Mouse (Mus musculus) megakaryocyte-erythroid progenitor cell, adult 5-6 weeks (primary cell): ENCODE measurements around the gene Pus3. TPM values are rescaled to one million over a fixed set of nuclear protein-coding genes. Genes with fewer than 3 reads are reported as not detected.
A peak's percentile ranks its signal among the peaks of the same experiment; 100 is the strongest.

Experiments used
- ATAC-seq: replicated peaks from 2 replicates; pipeline ENCODE4 v1.8.0; 2016; ENCODE audit warnings: mild to moderate bottlenecking, inconsistent platforms; ENCODE audit not compliant: severe bottlenecking, poor library complexity, low FRiP score, low TSS enrichment
- total RNA-seq, 2 experiments: library from RNA; stranded (forward) in 1 of 2; stranded (reverse) in 1 of 2; fragments of 200-1000, 215-1000 nt in 1 of 2; fragments of >200 nt in 1 of 2; fragmentation: Nextera tagmentation in 1 of 2; gene quantifications; 2 replicates each; pipeline ENCODE4 v1.2.3; 2014 to 2017

Gene Pus3
- total RNA-seq (2014; fragmentation: Nextera tagmentation) (23.3 and 27.3 TPM in 2 replicates), total RNA-seq (2017) (34.8 and 44.3 TPM in 2 replicates)

GRCm38 (mm10) chr9:35558257-35559008 lies at the start of gene Pus3, which contains the start of gene Ddx25:
Pus3 (plus strand) TSS chr9:35558595.
Ddx25 (minus strand) TSS chr9:35558528.
- no peak for ATAC-seq

GRCm38 (mm10) chr9:35513900-35514299 lies 44.5 kb upstream of the Pus3 start:
- no peak for ATAC-seq

GRCm38 (mm10) chr9:35516182-35516581 lies 42.2 kb upstream of the Pus3 start:
- ATAC-seq: no peak

GRCm38 (mm10) chr9:35516711-35517110 lies 41.7 kb upstream of the Pus3 start:
- no peak for ATAC-seq

- ATAC-seq: no peak
These were observed 40.2 kb upstream of the Pus3 start, which contains the start of gene Gm1113 for GRCm38 (mm10) chr9:35518169-35518568. Gm1113 (minus strand) TSS chr9:35518269.

GRCm38 (mm10) chr9:35520631-35521348 lies 37.6 kb upstream of the Pus3 start:
- ATAC-seq: no peak

- ATAC-seq: no peak
These were observed 36.2 kb upstream of the Pus3 start for GRCm38 (mm10) chr9:35522241-35522640.

- no peak for ATAC-seq
These were observed 35.4 kb upstream of the Pus3 start for GRCm38 (mm10) chr9:35522821-35523515.

GRCm38 (mm10) chr9:35523541-35523940 lies 34.9 kb upstream of the Pus3 start:
- ATAC-seq: no peak

GRCm38 (mm10) chr9:35523941-35524411 lies 34.4 kb upstream of the Pus3 start:
- peak; percentile 85 for ATAC-seq

- ATAC-seq: no peak
These were observed 29.3 kb upstream of the Pus3 start for GRCm38 (mm10) chr9:35529141-35529540.

GRCm38 (mm10) chr9:35529796-35530195 lies 28.6 kb upstream of the Pus3 start:
- ATAC-seq: no peak

GRCm38 (mm10) chr9:35533266-35533665 lies 25.1 kb upstream of the Pus3 start:
- ATAC-seq: no peak

GRCm38 (mm10) chr9:35535110-35535509 lies 23.3 kb upstream of the Pus3 start:
- ATAC-seq: peak; percentile 89

- peak; percentile 68 for ATAC-seq
These were observed 22.5 kb upstream of the Pus3 start for GRCm38 (mm10) chr9:35535876-35536275.

- no peak for ATAC-seq
These were observed 19.2 kb upstream of the Pus3 start for GRCm38 (mm10) chr9:35539001-35539750.

- no peak for ATAC-seq
These were observed 17.4 kb upstream of the Pus3 start for GRCm38 (mm10) chr9:35541024-35541423.

GRCm38 (mm10) chr9:35541488-35541887 lies 16.9 kb upstream of the Pus3 start:
- peak; percentile 83 for ATAC-seq

- ATAC-seq: no peak
These were observed 16.5 kb upstream of the Pus3 start for GRCm38 (mm10) chr9:35541941-35542340.
